Comparison of ENCODE assay signal across 8 mouse cellular contexts in genomic region chr13:49172971-49173596, GRCm38 (mm10). TPM values are rescaled to one million over a fixed set of nuclear protein-coding genes. Genes with fewer than 3 reads are reported as not detected.
DNase-seq lines count a peak whose midpoint lies in the region; ATAC-seq lines count a peak whose summit lies in the region.

No protein-coding gene starts in this region.

- peak; percentile 87 for ATAC-seq in lung, embryonic 16.5 days (ENCODE audit: low read depth)

- no peak overlapping the region for H3K4me2 ChIP-seq in lung, embryonic 16.5 days (ENCODE audit: low read depth, low read length)

- no peaks in the 10 kb centered on the region for H3K36me3 ChIP-seq in hindbrain, embryonic 10.5 days
- H3K36me3 ChIP-seq in lung, embryonic 16.5 days (ENCODE audit: control insufficient read depth, insufficient read depth, low read length), result no peaks in the 10 kb centered on the region

- 9% methylated on average over 12 of the region's 12 CpGs for WGBS in hindbrain, embryonic 10.5 days
- WGBS in lung, embryonic 16.5 days, result 3% methylated on average over 12 of the region's 12 CpGs

- H3K4me1 ChIP-seq in hindbrain, embryonic 10.5 days (replicated peaks), result peaks cover 13% of the 10 kb centered on the region
- H3K4me1 ChIP-seq in lung, embryonic 16.5 days (replicated peaks; ENCODE audit: control insufficient read depth, insufficient read depth, low read length), result no peaks in the 10 kb centered on the region

- H3K9me3 ChIP-seq in hindbrain, embryonic 10.5 days, result no peaks in the 10 kb centered on the region
- H3K9me3 ChIP-seq in lung, embryonic 16.5 days (ENCODE audit: control insufficient read depth, low read length), result no peaks in the 10 kb centered on the region

- H3K4me3 ChIP-seq in hindbrain, embryonic 10.5 days, result no peak overlapping the region
- H3K4me3 ChIP-seq in lung, embryonic 16.5 days (ENCODE audit: low read length), result no peak overlapping the region

- H3K27ac ChIP-seq in hindbrain, embryonic 10.5 days, result no peak overlapping the region
- H3K27ac ChIP-seq in lung, embryonic 16.5 days (ENCODE audit: low read length), result no peak overlapping the region

- H3K9ac ChIP-seq in lung, embryonic 16.5 days (ENCODE audit: low read length), result no peak overlapping the region

- DNase-seq in MN1 (ENCODE audit: low spot score), result peak; percentile 93
- DNase-seq in cerebellum, adult 8-10 months, result peak; percentile 93
- peak; percentile 89 for DNase-seq in forelimb bud, embryonic 11.5 days (ENCODE audit: low read depth, low spot score)
- DNase-seq in hindbrain, embryonic 10.5 days (ENCODE audit: low spot score), result peak; percentile 91
- DNase-seq in layer of hippocampus, adult 9-11 months, result peak; percentile 77
- peak; percentile 93 for DNase-seq in ovary, postnatal 10 days (ENCODE audit: low spot score)
- DNase-seq in thymus, postnatal 0 days (ENCODE audit: low spot score), result peak; percentile 82

- peaks cover 16% of the 10 kb centered on the region for H3K27me3 ChIP-seq in hindbrain, embryonic 10.5 days (ENCODE audit: insufficient read depth, poor library complexity, severe bottlenecking)
- H3K27me3 ChIP-seq in lung, embryonic 16.5 days (ENCODE audit: control insufficient read depth, insufficient read depth, low read depth, low read length), result no peaks in the 10 kb centered on the region

RNA-seq across cellular contexts. Expression of gene Ninj1, which starts 14.2 kb away (rescaled TPM):
- polyA plus RNA-seq in hindbrain, embryonic 10.5 days (2016; fragmentation: Nextera tagmentation; extraction: Ambion mirVana), result 26.3 and 28.3 TPM in 2 replicates
- 46.8 and 47.5 TPM in 2 replicates for polyA plus RNA-seq in lung, embryonic 16.5 days (2015; fragmentation: Nextera tagmentation; extraction: Ambion mirVana)
- 29.5 and 32.8 TPM in 2 replicates for polyA plus RNA-seq in thymus, postnatal 0 days (2015; fragmentation: Nextera tagmentation; extraction: Ambion mirVana)

RNA-seq across cellular contexts. Expression of gene Wnk2, which starts 25.3 kb away (rescaled TPM):
- polyA plus RNA-seq in hindbrain, embryonic 10.5 days (2016; fragmentation: Nextera tagmentation; extraction: Ambion mirVana), result 4.5 and 8.5 TPM in 2 replicates
- polyA plus RNA-seq in lung, embryonic 16.5 days (2015; fragmentation: Nextera tagmentation; extraction: Ambion mirVana), result 0.85 and 0.98 TPM in 2 replicates
- 0.32 and 0.55 TPM in 2 replicates for polyA plus RNA-seq in thymus, postnatal 0 days (2015; fragmentation: Nextera tagmentation; extraction: Ambion mirVana)

RNA-seq across cellular contexts. Expression of gene Card19, which starts 42.8 kb away (rescaled TPM):
- polyA plus RNA-seq in hindbrain, embryonic 10.5 days (2016; fragmentation: Nextera tagmentation; extraction: Ambion mirVana), result 25.8 and 27.4 TPM in 2 replicates
- polyA plus RNA-seq in lung, embryonic 16.5 days (2015; fragmentation: Nextera tagmentation; extraction: Ambion mirVana), result 48.7 and 57.1 TPM in 2 replicates
- 44.8 and 45.7 TPM in 2 replicates for polyA plus RNA-seq in thymus, postnatal 0 days (2015; fragmentation: Nextera tagmentation; extraction: Ambion mirVana)
